Mouse (Mus musculus): Measurements from ENCODE around the gene Gnl1. TPM values are rescaled to one million over a fixed set of nuclear protein-coding genes. Genes with fewer than 3 reads are reported as not detected.
"Not testable (repeated sequence)": the region's sequence is repeated elsewhere in the genome, so short reads cannot be mapped to it uniquely, and the experiment has no call there.

Gnl1 gene
- polyA plus RNA-seq, 1 experiment from 2014 or later, result 25.1 TPM

DNA sequence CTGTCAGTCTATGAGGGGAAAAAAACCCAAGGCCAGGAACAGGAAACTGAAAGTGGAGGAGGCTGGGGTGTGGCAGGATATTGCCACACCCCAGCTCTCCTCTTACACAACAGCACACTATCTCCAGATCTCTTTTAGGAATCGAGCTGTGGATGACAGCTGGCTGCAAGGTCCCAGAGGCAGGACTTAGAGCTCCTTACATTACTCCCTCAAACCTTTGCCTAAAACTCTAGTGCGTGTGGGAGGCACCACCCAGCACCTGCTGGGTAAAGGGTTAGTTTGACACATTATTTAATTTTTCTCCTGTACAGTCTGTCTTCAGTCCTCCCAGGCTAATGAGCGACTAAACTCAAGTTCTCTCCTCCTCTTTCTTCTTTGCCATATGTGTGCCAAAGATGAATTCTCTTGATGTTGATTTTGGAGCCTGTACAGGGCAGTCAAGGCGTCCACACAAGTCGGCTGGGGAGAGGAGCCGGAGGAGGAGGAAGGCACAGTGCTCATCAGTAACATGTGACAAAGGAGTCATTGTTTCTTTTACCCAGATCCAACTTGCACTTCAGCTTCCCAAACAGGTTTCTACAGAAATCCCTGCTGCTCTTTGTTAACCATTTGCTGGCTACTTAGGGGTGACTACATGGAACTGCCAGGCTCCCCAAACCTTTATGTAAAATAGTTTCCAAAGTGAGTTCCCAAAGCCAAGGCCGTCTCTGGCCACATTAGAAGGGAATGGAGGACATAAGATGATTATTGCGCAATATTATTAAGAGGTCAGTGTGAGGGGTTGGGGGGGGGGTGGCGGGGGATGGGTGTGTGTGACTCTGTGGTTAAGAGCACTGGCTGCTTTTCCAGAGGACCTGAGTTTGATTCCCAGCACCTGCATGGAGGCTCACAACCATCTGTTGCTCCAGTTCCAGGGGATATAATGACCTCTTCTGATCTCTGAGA lies 44.3 kb downstream of the Gnl1 start:
- H3K4me2 ChIP-seq (replicated peaks; ENCODE audit: low read depth), result peak overlapping the region; percentile 11; the same call in 1 of the 2 replicates

DNA sequence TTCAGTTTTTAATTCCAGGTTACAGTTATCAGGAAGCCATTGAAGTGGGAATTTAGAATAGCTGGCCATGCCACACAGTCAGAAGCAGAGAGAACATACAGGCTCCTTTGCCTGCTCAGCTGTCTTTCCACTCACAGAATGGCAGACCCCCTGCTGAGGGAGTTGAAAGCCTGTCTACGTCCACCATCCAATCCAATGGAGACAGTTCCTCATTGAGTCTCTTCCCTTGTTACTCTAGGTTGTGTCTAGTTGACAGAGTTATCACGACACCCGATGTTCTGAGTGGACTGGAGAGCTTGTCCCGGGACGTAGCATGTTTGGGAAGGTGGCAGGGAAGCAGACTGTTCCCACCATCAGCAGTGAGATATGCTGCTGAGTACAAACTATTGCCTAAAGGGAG lies 45.5 kb downstream of the Gnl1 start:
- H3K9ac ChIP-seq (ENCODE audit: low read length), result no peak overlapping the region
- H3K27me3 ChIP-seq (ENCODE audit: control insufficient read depth, insufficient read depth, low read length), result no peaks in the 10 kb centered on the region
- no peak for ATAC-seq (ENCODE audit: low FRiP score, low TSS enrichment)
- no peaks in the 10 kb centered on the region for H3K36me3 ChIP-seq (ENCODE audit: control insufficient read depth, insufficient read depth, low read length)
- no peaks in the 10 kb centered on the region for H3K4me1 ChIP-seq (replicated peaks; ENCODE audit: control insufficient read depth, insufficient read depth)
- no peak overlapping the region for H3K4me3 ChIP-seq (ENCODE audit: low read depth, low read length)
- TF ChIP-seq EP300 (optimal IDR thresholded peaks at IDR 0.05), result no peak
- no peak for TF ChIP-seq CTCF (IDR thresholded peaks at IDR 0.05; ENCODE audit: low read depth)
- 78% methylated on average over 5 of the region's 5 CpGs for WGBS
- no peak for DNase-seq (ENCODE audit: low spot score)
- H3K27ac ChIP-seq (replicated peaks), result 0 out of 2 replicates have a peak overlapping the region, but pooled peaks have one; percentile 4
- no peaks in the 10 kb centered on the region for H3K9me3 ChIP-seq (ENCODE audit: control insufficient read depth, low read length)
- no peak overlapping the region for H3K4me2 ChIP-seq (replicated peaks; ENCODE audit: low read depth)

More for the DNA sequence above, 44.3 kb downstream of the Gnl1 start:
- DNase-seq (ENCODE audit: low spot score), result peak; percentile 27
- no peak overlapping the region for H3K9ac ChIP-seq (ENCODE audit: low read length)
- no peaks in the 10 kb centered on the region for H3K9me3 ChIP-seq (ENCODE audit: control insufficient read depth, low read length)
- TF ChIP-seq EP300 (optimal IDR thresholded peaks at IDR 0.05) (no peak), CTCF (IDR thresholded peaks at IDR 0.05; ENCODE audit: low read depth) (no peak)
- WGBS, result 42% methylated on average over 9 of the region's 9 CpGs
- H3K4me1 ChIP-seq (replicated peaks; ENCODE audit: control insufficient read depth, insufficient read depth), result no peaks in the 10 kb centered on the region
- ATAC-seq (ENCODE audit: low FRiP score, low TSS enrichment), result peak; percentile 73
- peak overlapping the region; percentile 83 for H3K27ac ChIP-seq (replicated peaks)
- no peaks in the 10 kb centered on the region for H3K27me3 ChIP-seq (ENCODE audit: control insufficient read depth, insufficient read depth, low read length)
- no peaks in the 10 kb centered on the region for H3K36me3 ChIP-seq (ENCODE audit: control insufficient read depth, insufficient read depth, low read length)
- H3K4me3 ChIP-seq (ENCODE audit: low read depth, low read length), result no peak overlapping the region

DNA sequence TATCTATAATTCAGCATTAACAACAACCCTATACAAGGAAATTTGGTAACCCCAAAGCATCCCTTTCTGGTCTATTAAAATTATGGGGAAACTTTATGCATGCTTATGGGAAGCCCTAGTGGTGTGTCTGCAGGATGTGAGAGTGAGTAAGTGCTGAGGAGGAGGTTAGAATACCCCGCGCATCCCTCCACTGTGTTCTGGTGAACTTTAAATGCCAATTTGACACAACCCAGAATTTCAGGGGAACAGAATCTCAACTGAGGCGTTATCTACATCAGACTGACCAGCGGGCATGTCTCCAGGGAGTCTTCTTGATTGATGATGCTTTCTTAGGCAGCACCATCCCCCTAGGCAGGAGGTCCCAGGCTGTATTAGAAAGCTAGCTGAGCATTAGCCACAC lies 46.2 kb downstream of the Gnl1 start:
- Histone ChIP-seq H3K9me3 (ENCODE audit: control insufficient read depth, low read length) (no peaks in the 10 kb centered on the region), H3K4me3 (ENCODE audit: low read depth, low read length) (no peak overlapping the region), H3K4me2 (replicated peaks; ENCODE audit: low read depth) (no peak overlapping the region), H3K9ac (ENCODE audit: low read length) (no peak overlapping the region), H3K4me1 (replicated peaks; ENCODE audit: control insufficient read depth, insufficient read depth) (no peaks in the 10 kb centered on the region), H3K27me3 (ENCODE audit: control insufficient read depth, insufficient read depth, low read length) (no peaks in the 10 kb centered on the region), H3K36me3 (ENCODE audit: control insufficient read depth, insufficient read depth, low read length) (no peaks in the 10 kb centered on the region), H3K27ac (replicated peaks) (no peak overlapping the region)
- ATAC-seq (ENCODE audit: low FRiP score, low TSS enrichment) (no peak), DNase-seq (ENCODE audit: low spot score) (no peak)
- TF ChIP-seq CTCF (IDR thresholded peaks at IDR 0.05; ENCODE audit: low read depth) (no peak), EP300 (optimal IDR thresholded peaks at IDR 0.05) (no peak)
- WGBS, result 56% methylated on average over 4 of the region's 4 CpGs

DNA sequence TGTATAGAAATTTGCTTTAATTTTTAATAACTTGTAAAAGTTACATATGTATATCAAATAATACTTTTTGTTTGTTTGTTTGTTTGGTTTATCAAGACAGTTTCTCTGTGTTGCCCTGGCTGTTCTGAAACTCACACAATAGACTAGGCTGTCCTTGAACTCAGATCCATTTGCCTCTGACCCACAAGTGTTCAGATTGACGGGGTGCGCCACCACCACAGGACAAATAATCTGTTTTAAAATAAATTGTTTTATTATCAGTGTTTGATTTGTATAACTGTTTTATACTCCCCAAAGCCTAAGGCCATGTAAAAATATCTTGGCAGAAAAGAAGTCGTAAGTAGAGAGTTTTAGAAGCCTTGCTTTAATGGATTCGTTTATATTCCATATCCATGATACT lies 48.0 kb downstream of the Gnl1 start:
- no peaks in the 10 kb centered on the region for H3K27me3 ChIP-seq (ENCODE audit: control insufficient read depth, insufficient read depth, low read length)
- ATAC-seq (ENCODE audit: low FRiP score, low TSS enrichment) (no peak), DNase-seq (ENCODE audit: low spot score) (no peak)
- TF ChIP-seq EP300 (optimal IDR thresholded peaks at IDR 0.05), result no peak
- no peak for TF ChIP-seq CTCF (IDR thresholded peaks at IDR 0.05; ENCODE audit: low read depth)
- no peaks in the 10 kb centered on the region for H3K4me1 ChIP-seq (replicated peaks; ENCODE audit: control insufficient read depth, insufficient read depth)
- no peaks in the 10 kb centered on the region for H3K36me3 ChIP-seq (ENCODE audit: control insufficient read depth, insufficient read depth, low read length)
- H3K27ac ChIP-seq (replicated peaks), result no peak overlapping the region
- WGBS, result 76% methylated on average over 4 of the region's 4 CpGs
- no peak overlapping the region for H3K4me3 ChIP-seq (ENCODE audit: low read depth, low read length)
- no peak overlapping the region for H3K4me2 ChIP-seq (replicated peaks; ENCODE audit: low read depth)
- H3K9me3 ChIP-seq (ENCODE audit: control insufficient read depth, low read length), result no peaks in the 10 kb centered on the region
- H3K9ac ChIP-seq (ENCODE audit: low read length), result no peak overlapping the region

DNA sequence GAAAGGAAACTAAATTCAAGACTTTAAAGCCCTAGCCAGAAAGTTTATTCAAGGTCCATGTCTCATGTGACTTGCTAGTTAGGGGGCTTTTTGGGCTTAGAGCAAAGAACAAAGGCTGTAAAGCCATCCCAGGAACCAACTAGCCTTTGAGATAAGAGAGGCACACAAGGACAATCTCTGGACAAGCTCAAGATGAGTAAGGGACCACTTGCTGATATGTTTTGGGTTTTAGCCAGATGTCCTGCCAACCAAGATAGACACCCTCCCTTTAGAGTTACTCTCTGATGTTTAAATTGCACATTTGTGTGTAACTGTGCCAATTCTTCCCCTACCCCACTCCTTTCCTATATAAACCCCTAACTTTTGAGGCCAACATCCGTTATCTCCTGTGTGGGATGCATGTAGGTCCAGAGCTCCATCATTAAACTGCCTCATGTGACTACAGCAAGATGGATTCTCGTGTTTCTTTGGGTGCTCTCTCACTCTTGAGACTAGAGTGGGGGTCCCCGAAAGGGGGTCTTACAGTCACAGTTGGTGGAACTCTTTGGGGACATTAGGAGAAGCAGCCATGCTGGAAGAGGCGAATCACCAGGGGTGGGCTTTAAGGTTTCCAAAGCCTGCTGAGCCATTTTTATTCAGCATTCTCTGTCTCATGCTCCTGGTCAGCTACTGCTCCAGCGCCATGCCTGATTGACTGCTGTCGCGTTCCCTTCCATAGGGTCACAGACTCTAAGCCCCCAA lies 49.4 kb downstream of the Gnl1 start:
- no peaks in the 10 kb centered on the region for H3K9me3 ChIP-seq (ENCODE audit: control insufficient read depth, low read length)
- no peaks in the 10 kb centered on the region for H3K4me1 ChIP-seq (replicated peaks; ENCODE audit: control insufficient read depth, insufficient read depth)
- H3K9ac ChIP-seq (ENCODE audit: low read length), result no peak overlapping the region
- H3K27me3 ChIP-seq (ENCODE audit: control insufficient read depth, insufficient read depth, low read length), result no peaks in the 10 kb centered on the region
- no peak for DNase-seq (ENCODE audit: low spot score)
- 88% methylated on average over 7 of the region's 7 CpGs for WGBS
- no peak for TF ChIP-seq CTCF (IDR thresholded peaks at IDR 0.05; ENCODE audit: low read depth)
- no peak for TF ChIP-seq EP300 (optimal IDR thresholded peaks at IDR 0.05)
- H3K36me3 ChIP-seq (ENCODE audit: control insufficient read depth, insufficient read depth, low read length), result no peaks in the 10 kb centered on the region
- no peak overlapping the region for H3K4me3 ChIP-seq (ENCODE audit: low read depth, low read length)
- no peak overlapping the region for H3K27ac ChIP-seq (replicated peaks)
- no peak overlapping the region for H3K4me2 ChIP-seq (replicated peaks; ENCODE audit: low read depth)
- ATAC-seq (ENCODE audit: low FRiP score, low TSS enrichment), result no peak

DNA sequence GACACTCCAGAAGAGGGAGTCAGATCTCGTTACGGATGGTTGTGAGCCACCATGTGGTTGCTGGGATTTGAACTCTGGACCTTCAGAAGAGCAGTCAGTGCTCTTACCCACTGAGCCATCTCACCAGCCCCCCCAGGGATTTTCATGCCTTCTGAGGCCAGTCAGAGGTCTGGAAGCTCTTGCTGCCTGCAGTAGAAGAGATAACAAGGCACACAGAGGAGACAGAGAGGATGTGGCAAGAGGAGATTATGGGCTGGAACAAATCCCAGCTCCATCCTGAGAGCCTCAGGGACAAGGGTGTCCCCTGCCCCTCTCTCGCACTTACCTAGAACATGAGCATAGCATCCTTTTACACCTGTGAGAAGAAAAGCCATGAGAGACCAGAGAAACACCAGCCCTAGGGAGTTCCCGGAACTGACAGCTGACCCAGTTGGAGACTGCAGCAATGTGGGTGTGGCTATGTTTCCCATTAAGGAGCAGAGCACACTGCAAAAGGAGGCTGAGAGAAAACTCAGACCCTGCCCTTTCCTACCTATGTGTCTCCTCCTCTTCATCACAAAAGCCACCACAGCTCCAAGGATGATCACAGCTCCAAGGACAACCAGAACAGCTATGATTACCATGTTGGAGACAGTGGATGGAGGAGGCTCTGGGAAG lies 50.5 kb downstream of the Gnl1 start:
- not testable (repeated sequence) for H3K4me3 ChIP-seq (ENCODE audit: low read depth, low read length); H3K27me3 ChIP-seq (ENCODE audit: control insufficient read depth, insufficient read depth, low read length); ATAC-seq (ENCODE audit: low FRiP score, low TSS enrichment); H3K9ac ChIP-seq (ENCODE audit: low read length); H3K4me2 ChIP-seq (replicated peaks; ENCODE audit: low read depth); H3K9me3 ChIP-seq (ENCODE audit: control insufficient read depth, low read length); H3K36me3 ChIP-seq (ENCODE audit: control insufficient read depth, insufficient read depth, low read length); H3K27ac ChIP-seq (replicated peaks); H3K4me1 ChIP-seq (replicated peaks; ENCODE audit: control insufficient read depth, insufficient read depth)
- 49% methylated on average over 2 of the region's 4 CpGs for WGBS
- DNase-seq (ENCODE audit: low spot score), result peak; percentile 36

DNA sequence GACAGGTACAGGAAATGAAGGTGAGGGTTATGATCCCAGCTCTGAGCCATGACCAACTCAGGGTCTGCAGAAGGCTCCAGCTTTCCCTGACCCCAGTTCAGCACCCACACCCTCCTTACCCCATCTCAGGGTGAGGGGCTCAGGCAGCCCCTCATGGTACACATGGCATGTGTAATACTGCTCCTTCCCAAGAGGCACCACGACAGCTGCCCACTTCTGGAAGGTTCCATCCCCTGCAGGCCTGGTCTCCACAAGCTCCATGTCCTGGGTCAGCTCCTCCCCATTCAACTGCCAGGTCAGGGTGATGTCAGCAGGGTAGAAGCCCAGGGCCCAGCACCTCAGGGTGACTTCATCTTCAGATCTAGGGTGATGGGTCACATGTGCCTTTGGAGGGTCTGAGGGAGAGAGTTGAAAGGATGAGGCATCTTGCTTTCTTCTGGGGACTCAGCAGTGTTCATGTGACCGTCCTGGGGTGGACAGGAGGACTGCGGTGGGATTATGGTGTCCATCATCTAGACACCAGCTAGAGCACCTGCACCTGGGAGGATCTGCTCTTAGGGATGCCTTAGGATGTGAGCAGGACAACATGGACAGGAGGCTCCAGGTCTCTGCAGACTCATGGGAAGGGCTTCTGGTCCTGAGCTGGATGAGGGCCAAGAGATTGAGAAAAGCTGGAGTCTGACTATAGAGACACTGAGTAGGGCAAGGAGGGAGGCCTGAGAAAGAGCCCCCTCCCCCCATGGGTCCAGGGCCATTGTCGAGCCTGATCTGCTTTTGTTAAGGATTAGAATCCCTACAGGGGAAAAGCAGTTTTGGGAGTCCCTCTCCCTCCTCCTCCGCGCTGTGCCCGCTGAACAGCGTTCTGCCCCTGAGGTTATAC lies 51.3 kb downstream of the Gnl1 start:
- Histone ChIP-seq H3K4me2 (replicated peaks; ENCODE audit: low read depth) (peak overlapping the region; percentile 82), H3K4me3 (ENCODE audit: low read depth, low read length) (peak overlapping the region; percentile 56)
- H3K4me1 ChIP-seq (replicated peaks; ENCODE audit: control insufficient read depth, insufficient read depth); H3K36me3 ChIP-seq (ENCODE audit: control insufficient read depth, insufficient read depth, low read length); ATAC-seq (ENCODE audit: low FRiP score, low TSS enrichment); DNase-seq (ENCODE audit: low spot score); H3K9ac ChIP-seq (ENCODE audit: low read length); H3K9me3 ChIP-seq (ENCODE audit: control insufficient read depth, low read length); H3K27me3 ChIP-seq (ENCODE audit: control insufficient read depth, insufficient read depth, low read length); H3K27ac ChIP-seq (replicated peaks): not testable (repeated sequence)
- 64% methylated on average over 8 of the region's 8 CpGs for WGBS

Measured in stomach, postnatal 0 days (tissue).